Mouse (Mus musculus) limb, embryonic 13.5 days (tissue): Measurements from ENCODE around the gene Morn2. TPM values are rescaled to one million over a fixed set of nuclear protein-coding genes. Genes with fewer than 3 reads are reported as not detected.

Experiments
- ATAC-seq: fragments of 200-750 bp; cut with Nextera tagmentation; 2 replicates; pipeline ENCODE4 v1.8.0; 2017; ENCODE audit warnings: low read depth, moderate number of reproducible peaks, moderate TSS enrichment; ENCODE audit not compliant: low FRiP score
- H3K27ac ChIP-seq: fragments of 300-500 bp; sonication (generic); 2 replicates; pipeline ENCODE4 v1.5.1; 2015; ENCODE audit warnings: inconsistent platforms, mild to moderate bottlenecking, moderate library complexity
- H3K27me3 ChIP-seq: fragments of 300-500 bp; sonication (generic); 2 replicates; pipeline ENCODE4 v1.6.1; 2015; ENCODE audit warnings: mild to moderate bottlenecking, inconsistent platforms
- H3K36me3 ChIP-seq: fragments of 300-500 bp; sonication (generic); 2 replicates; pipeline ENCODE4 v1.6.1; 2015; ENCODE audit warnings: inconsistent platforms, mild to moderate bottlenecking, moderate library complexity
- H3K4me1 ChIP-seq: fragments of 300-500 bp; sonication (generic); 2 replicates; pipeline ENCODE4 v1.6.1; 2015; ENCODE audit warnings: inconsistent platforms
- H3K4me2 ChIP-seq: fragments of 300-500 bp; sonication (generic); replicated peaks from 2 replicates; pipeline ENCODE4 v1.6.1; 2015; ENCODE audit warnings: inconsistent platforms, mild to moderate bottlenecking, moderate library complexity
- H3K4me3 ChIP-seq: fragments of 300-500 bp; sonication (generic); 2 replicates; pipeline ENCODE4 v1.5.1; 2015; ENCODE audit warnings: moderate library complexity, mild to moderate bottlenecking, inconsistent platforms
- H3K9ac ChIP-seq: fragments of 300-500 bp; sonication (generic); 2 replicates; pipeline ENCODE4 v1.6.1; 2015; ENCODE audit warnings: mild to moderate bottlenecking, inconsistent platforms
- H3K9me3 ChIP-seq: fragments of 300-500 bp; sonication (generic); 2 replicates; pipeline ENCODE4 v1.6.1; 2016; ENCODE audit warnings: inconsistent platforms
- WGBS: fragments of 180-500 bp; shearing (Covaris S2); methylation state at CpG from one replicate; pipeline ENCODE4 v1.1.7; 2015; 5-methylcytosine and 5-hydroxymethylcytosine counted together
- polyA plus RNA-seq: library from polyadenylated mRNA; unstranded; fragments of >200 nt; fragmentation: Nextera tagmentation; extraction: Ambion mirVana; gene quantifications from 2 replicates; pipeline ENCODE4 v1.2.1, GENCODE M21; 2015

Gene Morn2
- polyA plus RNA-seq, 1 experiment from 2014 or later: 18.9 TPM

GRCm38 (mm10) chr17:80326431-80326830 lies 36.4 kb downstream of the Morn2 start:
- no peak for ATAC-seq
- no peaks in the 10 kb centered on the region for H3K9me3 ChIP-seq
- no peak overlapping the region for H3K9ac ChIP-seq
- H3K4me2 ChIP-seq: no peak overlapping the region
- no peak overlapping the region for H3K27ac ChIP-seq
- WGBS: 58% methylated on average over 3 of the region's 3 CpGs
- no peak overlapping the region for H3K4me3 ChIP-seq
- no peaks in the 10 kb centered on the region for H3K4me1 ChIP-seq
- no peaks in the 10 kb centered on the region for H3K36me3 ChIP-seq
- no peaks in the 10 kb centered on the region for H3K27me3 ChIP-seq

DNA sequence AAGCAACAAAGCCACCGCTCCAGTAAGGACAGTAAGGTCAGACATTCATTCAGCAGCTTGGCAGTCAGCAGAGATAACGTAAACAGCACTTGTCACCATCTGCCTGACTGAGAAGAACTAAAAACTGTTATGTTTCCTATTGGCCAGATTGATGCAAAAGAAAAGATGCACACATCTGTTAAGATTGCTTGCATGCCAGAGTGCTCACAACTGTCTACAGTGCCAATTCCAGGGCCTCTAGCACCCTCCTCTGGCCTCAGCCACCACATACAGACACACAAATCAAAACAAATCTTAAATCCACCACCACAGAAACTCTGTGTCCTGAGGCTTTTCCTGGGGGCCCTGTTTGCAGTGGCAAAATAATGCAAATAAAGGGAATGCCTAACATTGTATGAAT lies 42.4 kb downstream of the Morn2 start:
- 84% methylated on average over 2 of the region's 2 CpGs for WGBS
- ATAC-seq: no peak
- Histone ChIP-seq H3K27me3 (no peaks in the 10 kb centered on the region), H3K36me3 (no peaks in the 10 kb centered on the region), H3K4me3 (no peak overlapping the region), H3K9ac (no peak overlapping the region), H3K4me2 (no peak overlapping the region), H3K4me1 (no peaks in the 10 kb centered on the region), H3K27ac (no peak overlapping the region), H3K9me3 (no peaks in the 10 kb centered on the region)

GRCm38 (mm10) chr17:80345277-80345676 lies 55.3 kb downstream of the Morn2 start:
- no peak overlapping the region for H3K27ac ChIP-seq
- no peak overlapping the region for H3K4me3 ChIP-seq
- H3K4me1 ChIP-seq: peaks cover 9% of the 10 kb centered on the region; the same call in 1 of the 2 replicates
- no peak for ATAC-seq
- H3K9ac ChIP-seq: no peak overlapping the region
- H3K9me3 ChIP-seq: 0 out of 2 replicates have a peak, but pooled peaks cover 4% of the 10 kb centered on the region
- no peaks in the 10 kb centered on the region for H3K27me3 ChIP-seq
- WGBS: 66% methylated on average over 4 of the region's 4 CpGs
- H3K36me3 ChIP-seq: no peaks in the 10 kb centered on the region
- no peak overlapping the region for H3K4me2 ChIP-seq

DNA sequence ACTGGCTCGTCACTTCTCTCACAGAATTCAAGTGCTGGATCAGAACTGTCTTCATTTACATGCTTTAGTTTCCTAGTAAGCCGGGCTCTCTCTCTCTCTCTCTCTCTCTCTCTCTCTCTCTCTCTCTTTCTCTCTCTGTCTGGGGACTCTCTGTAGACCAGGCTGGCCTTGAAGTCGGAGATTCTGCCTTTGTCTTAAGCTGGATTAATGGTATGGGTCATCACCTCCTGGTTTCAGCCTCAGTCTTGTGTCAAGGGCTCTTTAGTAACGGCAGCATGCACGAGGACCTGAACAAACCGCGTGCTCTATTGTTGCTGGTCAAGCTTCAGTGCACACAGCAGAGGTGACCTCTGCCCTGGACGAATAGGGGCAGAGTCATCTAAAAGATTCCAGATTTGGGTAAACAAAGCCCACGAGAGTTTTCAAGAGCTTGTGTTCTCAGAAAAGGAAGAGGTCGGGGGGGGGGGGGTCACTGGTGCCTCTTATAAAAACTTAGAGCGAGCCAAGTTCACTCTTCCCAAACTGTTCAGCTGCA lies 56.7 kb downstream of the Morn2 start:
- H3K4me2 ChIP-seq: no peak overlapping the region
- 77% methylated on average over 11 of the region's 11 CpGs for WGBS
- no peak overlapping the region for H3K4me3 ChIP-seq
- H3K4me1 ChIP-seq: peaks cover 9% of the 10 kb centered on the region; the same call in 1 of the 2 replicates
- peak overlapping the region; percentile 56; the same call in 1 of the 2 replicates for H3K27ac ChIP-seq
- H3K9ac ChIP-seq: no peak overlapping the region
- ATAC-seq: no peak
- 0 out of 2 replicates have a peak, but pooled peaks cover 4% of the 10 kb centered on the region for H3K9me3 ChIP-seq
- no peaks in the 10 kb centered on the region for H3K36me3 ChIP-seq
- H3K27me3 ChIP-seq: no peaks in the 10 kb centered on the region

Other genes starting within 250 kb of the Morn2 start
- gene Hnrnpll, start 227.9 kb upstream of the Morn2 start, polyA plus RNA-seq: 63.7 and 64.1 TPM in 2 replicates
- gene Galm, start 162.7 kb upstream of the Morn2 start, polyA plus RNA-seq: 15.5 and 17.2 TPM in 2 replicates
- 721 and 736 TPM in 2 replicates for gene Srsf7, start 82.9 kb upstream of the Morn2 start, polyA plus RNA-seq
- 0.10 and 0.17 TPM in 2 replicates for gene Ttc39d, start 82.7 kb upstream of the Morn2 start, polyA plus RNA-seq
- 37.3 and 38.4 TPM in 2 replicates for gene Gemin6, start 65.8 kb upstream of the Morn2 start, polyA plus RNA-seq
- 24.4 and 25.5 TPM in 2 replicates for gene Dhx57, start 273 bp downstream of the Morn2 start, polyA plus RNA-seq
- gene Arhgef33, start 17.2 kb downstream of the Morn2 start, polyA plus RNA-seq: 1.2 and 1.5 TPM in 2 replicates
- 2.3 and 2.7 TPM in 2 replicates for gene Gm10190, start 83.3 kb downstream of the Morn2 start, polyA plus RNA-seq
- 5.3 and 5.4 TPM in 2 replicates for gene Sos1, start 190.2 kb downstream of the Morn2 start, polyA plus RNA-seq